Mouse (Mus musculus) liver, embryonic 16.5 days (tissue): Measurements from ENCODE around the gene Rubcn. TPM values are rescaled to one million over a fixed set of nuclear protein-coding genes. Genes with fewer than 3 reads are reported as not detected.

Source experiments
- ATAC-seq: fragments of 200-750 bp; cut with Nextera tagmentation; 2 replicates; pipeline ENCODE4 v1.8.0; 2017; ENCODE audit warnings: low read depth, mild to moderate bottlenecking, moderate number of reproducible peaks, moderate library complexity
- H3K27ac ChIP-seq: fragments of 300-500 bp; sonication (generic); 2 replicates; pipeline ENCODE4 v1.5.1; 2014; ENCODE audit warnings: mild to moderate bottlenecking, low read length
- H3K27me3 ChIP-seq: fragments of 300-500 bp; sonication (generic); 2 replicates; pipeline ENCODE4 v1.6.1; 2014; ENCODE audit warnings: low read depth, low read length, mixed read lengths; ENCODE audit not compliant: control insufficient read depth, insufficient read depth
- H3K36me3 ChIP-seq: fragments of 300-500 bp; sonication (generic); 2 replicates; pipeline ENCODE4 v1.6.1; 2014; ENCODE audit warnings: mild to moderate bottlenecking; ENCODE audit not compliant: control insufficient read depth, insufficient read depth
- H3K4me1 ChIP-seq: fragments of 300-500 bp; sonication (generic); 2 replicates; pipeline ENCODE4 v1.6.1; 2014; ENCODE audit warnings: low read depth, low read length, mixed read lengths; ENCODE audit not compliant: control insufficient read depth
- H3K4me2 ChIP-seq: fragments of 300-500 bp; sonication (generic); 2 replicates; pipeline ENCODE4 v1.6.1; 2014; ENCODE audit warnings: low read depth, low read length, mixed read lengths
- H3K4me3 ChIP-seq: fragments of 300-500 bp; sonication (generic); 2 replicates; pipeline ENCODE4 v1.5.1; 2014; ENCODE audit warnings: low read depth, mild to moderate bottlenecking, low read length
- H3K9ac ChIP-seq: fragments of 300-500 bp; sonication (generic); 2 replicates; pipeline ENCODE4 v1.6.1; 2014; ENCODE audit warnings: low read depth, low read length
- H3K9me3 ChIP-seq: fragments of 300-500 bp; sonication (generic); replicated peaks from 2 replicates; pipeline ENCODE4 v1.6.1; 2016; ENCODE audit warnings: low read length; ENCODE audit not compliant: control insufficient read depth
- WGBS: fragments of 180-500 bp; shearing (Covaris S2); extraction: QIAGEN DNeasy Blood & Tissue Kit; methylation state at CpG from one replicate; pipeline ENCODE4 v1.1.7; 2014; ENCODE audit not compliant: insufficient replicate concordance; 5-methylcytosine and 5-hydroxymethylcytosine counted together
- polyA plus RNA-seq: library from polyadenylated mRNA; unstranded; fragments of >200 nt; fragmentation: Nextera tagmentation; extraction: Ambion mirVana; gene quantifications from 2 replicates; pipeline ENCODE4 v1.2.1, GENCODE M21; 2015

The Rubcn gene
- polyA plus RNA-seq, 1 experiment from 2014 or later, result 6.1 TPM

- Histone ChIP-seq H3K27me3 (no peaks in the 10 kb centered on the region), H3K9ac (no peak overlapping the region), H3K36me3 (no peaks in the 10 kb centered on the region), H3K4me2 (no peak overlapping the region), H3K27ac (no peak overlapping the region), H3K9me3 (no peaks in the 10 kb centered on the region), H3K4me1 (no peaks in the 10 kb centered on the region), H3K4me3 (no peak overlapping the region)
- ATAC-seq, result no peak
- 34% methylated on average over 10 of the region's 10 CpGs for WGBS
These were observed 100.9 kb downstream of the Rubcn start for GRCm38 (mm10) chr16:32776676-32777075.

Other genes with a start within 250 kb of the Rubcn start
- gene Tnk2, start 233.9 kb downstream of the Rubcn start, polyA plus RNA-seq, result 2.7 and 2.8 TPM in 2 replicates
- gene Muc4, start 141.9 kb downstream of the Rubcn start, polyA plus RNA-seq, result 0.70 and 0.78 TPM in 2 replicates
- gene Muc20, start 80.3 kb downstream of the Rubcn start, polyA plus RNA-seq, result 0.11 TPM in 1 of 2 replicates, not detected in the other
- gene Smbd1, start 67.3 kb downstream of the Rubcn start, polyA plus RNA-seq, result not detected in 2 replicates
- 24.9 and 27.0 TPM in 2 replicates for gene Fyttd1, start 266 bp downstream of the Rubcn start, polyA plus RNA-seq
- gene Lrch3, start 36.3 kb upstream of the Rubcn start, polyA plus RNA-seq, result 4.5 and 5.1 TPM in 2 replicates
- gene Iqcg, start 178.5 kb upstream of the Rubcn start, polyA plus RNA-seq, result 0.79 and 0.85 TPM in 2 replicates
- gene Rpl35a, start 178.7 kb upstream of the Rubcn start, polyA plus RNA-seq, result 464 and 539 TPM in 2 replicates
- gene Lmln, start 184.8 kb upstream of the Rubcn start, polyA plus RNA-seq, result 0.67 and 0.97 TPM in 2 replicates